Mouse (Mus musculus): ENCODE data around the gene Aldh9a1.

Gene Aldh9a1

GRCm38 (mm10) chr1:167350597-167351415 is 1.0 kb downstream of the Aldh9a1 start:
- DNase-seq (ENCODE audit: low spot score in 2 of 2), result no peak

DNA sequence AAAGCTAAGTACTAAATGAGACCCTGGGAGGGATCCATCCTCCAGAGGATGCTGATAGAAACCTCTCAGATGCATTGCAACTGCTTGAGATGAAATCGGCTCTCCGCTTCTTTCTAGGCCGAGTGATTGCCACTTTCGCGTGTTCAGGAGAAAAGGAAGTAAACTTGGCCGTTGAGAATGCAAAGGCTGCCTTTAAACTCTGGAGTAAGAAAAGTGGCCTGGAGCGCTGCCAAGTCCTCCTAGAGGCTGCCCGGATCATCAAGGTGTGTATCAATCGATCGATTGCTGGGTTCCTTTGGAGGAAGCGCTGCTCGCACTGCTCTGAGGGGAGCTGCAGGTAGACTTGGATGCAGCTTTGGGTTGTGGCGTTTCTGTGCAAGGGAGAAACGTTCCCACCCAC is 2.6 kb downstream of the Aldh9a1 start:
- DNase-seq (ENCODE audit: low spot score in 2 of 2), result no peak

- DNase-seq (ENCODE audit: low spot score in 2 of 2), result no peak
Observed at GRCm38 (mm10) chr1:167357387-167357786, 7.6 kb downstream of the Aldh9a1 start.

DNA sequence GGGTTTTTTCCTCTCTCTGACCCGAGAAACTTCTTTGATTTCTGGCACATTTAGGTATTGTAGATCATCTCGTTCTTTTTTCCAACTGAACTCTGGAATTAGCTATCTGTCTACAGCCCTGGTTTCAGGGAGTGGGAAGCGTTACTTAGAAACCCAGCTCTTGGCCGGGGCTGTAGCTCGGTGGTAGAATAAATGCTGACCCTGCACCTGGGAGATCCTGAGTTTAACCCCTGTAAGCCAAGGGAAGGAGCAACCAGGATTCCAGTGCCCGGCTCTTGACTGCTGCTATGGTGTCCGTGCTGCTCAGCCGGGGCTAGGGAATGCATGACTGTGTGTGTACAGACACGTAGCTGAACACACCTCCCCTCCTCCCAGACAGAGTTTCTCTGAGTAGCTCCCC is 8.9 kb downstream of the Aldh9a1 start:
- DNase-seq (ENCODE audit: low spot score in 2 of 2), result no peak

DNA sequence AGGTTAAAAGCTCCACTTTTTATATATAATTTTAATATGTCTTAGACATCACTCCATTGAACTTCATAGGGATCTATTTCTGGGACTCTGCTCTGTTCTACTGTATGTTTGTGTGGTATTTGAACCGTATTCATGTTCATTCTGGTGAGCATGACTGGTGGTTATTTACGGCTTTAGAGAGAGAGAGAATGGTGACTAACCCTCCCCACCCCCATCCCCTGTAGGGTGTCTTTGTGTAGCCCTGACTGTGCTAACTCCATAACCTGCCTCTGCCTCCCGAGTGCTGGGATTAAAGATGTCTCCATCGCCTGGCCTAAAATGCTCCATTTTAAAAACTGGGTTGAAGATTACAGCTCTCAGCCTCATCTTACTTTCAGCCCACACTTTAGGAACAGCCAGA is 10.5 kb downstream of the Aldh9a1 start:
- DNase-seq (ENCODE audit: low spot score in 2 of 2), result no peak

DNA sequence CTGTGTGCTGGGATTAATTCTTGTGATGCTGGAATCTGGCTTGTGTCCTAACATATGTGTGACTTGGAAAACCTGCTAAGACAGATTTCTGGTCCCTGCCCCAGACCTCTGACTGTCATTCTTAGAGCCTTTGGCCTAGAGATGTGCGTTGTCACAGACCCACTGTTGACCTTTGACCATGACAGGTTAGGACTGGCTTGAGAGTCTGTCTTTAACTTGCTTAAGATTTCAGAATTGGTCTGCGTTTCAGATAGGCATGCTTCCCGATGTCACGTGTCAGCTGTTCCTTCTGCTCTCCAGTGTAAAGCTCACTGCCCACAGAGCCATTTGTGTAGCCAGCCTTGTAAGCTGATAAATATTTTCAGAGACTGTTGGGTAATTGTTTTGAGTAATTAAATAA is 13.0 kb downstream of the Aldh9a1 start:
- no peak for DNase-seq (ENCODE audit: low spot score in 2 of 2)

DNA sequence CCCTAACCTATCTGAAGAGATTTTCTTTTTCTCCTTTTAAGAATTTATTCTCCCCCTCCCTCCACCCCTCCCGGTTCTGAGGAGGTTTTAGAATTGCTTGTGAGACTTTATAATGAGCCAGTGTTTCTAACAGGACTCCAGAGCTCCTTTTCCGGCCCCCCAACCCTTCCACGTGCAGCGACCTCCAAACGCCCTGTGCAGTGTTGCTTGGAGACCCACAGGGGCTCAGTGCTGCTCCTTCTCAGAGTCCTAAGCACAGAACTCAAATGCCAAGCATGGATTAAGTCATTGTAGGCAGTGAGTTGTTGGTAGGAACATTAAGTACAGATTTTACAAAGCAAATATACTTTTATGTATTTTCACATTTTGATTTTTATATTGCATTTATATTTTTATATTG is 13.5 kb downstream of the Aldh9a1 start:
- DNase-seq (ENCODE audit: low spot score in 2 of 2), result no peak

DNA sequence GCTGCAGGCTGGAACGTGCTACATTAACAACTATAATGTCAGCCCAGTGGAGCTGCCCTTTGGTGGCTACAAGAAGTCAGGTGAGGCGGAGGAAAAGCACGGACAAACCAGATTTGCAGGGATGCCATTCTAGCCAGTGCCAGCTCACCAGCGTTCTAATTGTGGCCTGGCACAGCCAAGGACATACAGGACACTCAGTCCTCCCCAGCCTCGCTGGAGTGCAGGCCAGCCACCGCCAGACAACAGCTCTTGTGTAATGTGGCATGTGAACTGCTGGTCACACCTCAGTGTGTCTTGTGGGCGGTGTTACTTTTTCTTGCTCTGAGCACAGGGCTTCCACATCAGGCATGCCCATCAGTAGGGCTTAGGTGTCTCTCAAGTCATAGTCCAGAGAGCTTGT is 16.0 kb downstream of the Aldh9a1 start:
- no peak for DNase-seq (ENCODE audit: low spot score in 2 of 2)

- DNase-seq (ENCODE audit: low spot score in 2 of 2), result no peak
Observed at GRCm38 (mm10) chr1:167366621-167367020, 16.8 kb downstream of the Aldh9a1 start.

- no peak for DNase-seq (ENCODE audit: low spot score in 2 of 2)
Observed at GRCm38 (mm10) chr1:167368018-167368417, 18.2 kb downstream of the Aldh9a1 start.

GRCm38 (mm10) chr1:167368513-167368912 is 18.7 kb downstream of the Aldh9a1 start:
- peak in 1 of 2 experiments; percentile 23 for DNase-seq (ENCODE audit: low spot score in 2 of 2)

GRCm38 (mm10) chr1:167369905-167370304 is 20.1 kb downstream of the Aldh9a1 start:
- peak; percentile 83 to 90 for DNase-seq (ENCODE audit: low spot score in 2 of 2)

GRCm38 (mm10) chr1:167372739-167373138 is 22.9 kb downstream of the Aldh9a1 start:
- no peak for DNase-seq (ENCODE audit: low spot score in 2 of 2)

- peak; percentile 73 to 78 for DNase-seq (ENCODE audit: low spot score in 2 of 2)
Observed at GRCm38 (mm10) chr1:167374003-167374784, 24.4 kb downstream of the Aldh9a1 start.

DNA sequence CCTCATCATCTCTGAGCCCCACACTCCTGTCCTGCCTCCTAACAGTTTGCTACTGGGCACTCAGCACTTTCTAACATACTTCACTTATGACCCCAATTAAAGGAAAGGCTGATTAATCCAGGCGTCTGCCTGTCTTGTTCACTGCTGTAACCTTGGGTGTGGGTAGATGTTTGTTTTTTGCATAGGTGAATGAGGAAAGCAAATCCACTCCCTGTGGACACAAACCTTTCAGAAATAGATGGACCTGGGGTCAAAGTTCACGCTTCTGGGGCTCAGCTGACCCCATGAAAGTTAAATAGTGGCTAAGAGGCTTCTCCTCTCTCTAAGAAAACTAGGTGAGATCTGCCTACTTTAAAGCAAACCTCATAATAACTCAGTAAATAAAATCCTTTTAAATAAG is 25.2 kb downstream of the Aldh9a1 start:
- no peak for DNase-seq (ENCODE audit: low spot score in 2 of 2)

DNA sequence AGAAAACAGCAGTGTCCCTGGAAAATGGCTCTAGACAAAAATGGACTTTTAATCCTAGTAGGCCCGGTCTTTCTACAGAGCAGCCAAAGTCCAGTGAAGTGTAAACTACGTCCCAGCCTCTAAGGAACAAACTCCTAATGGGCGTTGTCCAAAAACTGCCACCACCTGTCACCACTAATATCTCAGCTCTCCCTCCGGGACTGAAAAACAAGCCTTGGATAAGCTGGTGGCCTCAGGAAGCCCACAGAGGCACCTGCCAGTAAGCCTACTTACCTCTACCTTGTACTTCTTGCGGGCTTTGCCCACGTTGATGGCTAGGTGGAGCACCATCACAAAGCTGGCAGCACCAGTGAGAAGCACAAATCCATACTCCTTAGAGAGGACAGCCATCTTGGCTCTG is 28.2 kb downstream of the Aldh9a1 start:
- no peak for DNase-seq (ENCODE audit: low spot score in 2 of 2)

- DNase-seq (ENCODE audit: low spot score in 2 of 2), result no peak
Observed at GRCm38 (mm10) chr1:167379751-167380150, 30.0 kb downstream of the Aldh9a1 start.

DNA sequence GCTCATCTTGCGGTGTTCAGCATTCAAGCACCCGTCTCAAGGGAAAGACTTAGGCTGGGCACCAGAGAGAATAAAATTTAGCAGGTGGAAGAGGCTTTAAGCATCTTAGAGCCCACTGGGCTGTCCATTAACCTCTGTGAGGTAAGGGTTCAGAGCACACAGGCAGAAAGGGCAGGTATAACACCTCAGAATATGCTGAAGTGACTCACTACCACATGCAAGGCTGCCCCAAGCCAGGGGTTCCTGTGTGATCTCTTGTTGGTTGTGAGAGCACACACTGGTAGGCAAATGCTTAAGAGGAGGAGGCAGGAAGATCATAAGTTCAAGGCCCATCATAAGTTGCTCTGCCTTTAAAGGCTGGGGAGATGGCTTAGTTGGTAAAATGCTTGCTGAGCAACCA is 30.4 kb downstream of the Aldh9a1 start:
- no peak for DNase-seq (ENCODE audit: low spot score in 2 of 2)

DNA sequence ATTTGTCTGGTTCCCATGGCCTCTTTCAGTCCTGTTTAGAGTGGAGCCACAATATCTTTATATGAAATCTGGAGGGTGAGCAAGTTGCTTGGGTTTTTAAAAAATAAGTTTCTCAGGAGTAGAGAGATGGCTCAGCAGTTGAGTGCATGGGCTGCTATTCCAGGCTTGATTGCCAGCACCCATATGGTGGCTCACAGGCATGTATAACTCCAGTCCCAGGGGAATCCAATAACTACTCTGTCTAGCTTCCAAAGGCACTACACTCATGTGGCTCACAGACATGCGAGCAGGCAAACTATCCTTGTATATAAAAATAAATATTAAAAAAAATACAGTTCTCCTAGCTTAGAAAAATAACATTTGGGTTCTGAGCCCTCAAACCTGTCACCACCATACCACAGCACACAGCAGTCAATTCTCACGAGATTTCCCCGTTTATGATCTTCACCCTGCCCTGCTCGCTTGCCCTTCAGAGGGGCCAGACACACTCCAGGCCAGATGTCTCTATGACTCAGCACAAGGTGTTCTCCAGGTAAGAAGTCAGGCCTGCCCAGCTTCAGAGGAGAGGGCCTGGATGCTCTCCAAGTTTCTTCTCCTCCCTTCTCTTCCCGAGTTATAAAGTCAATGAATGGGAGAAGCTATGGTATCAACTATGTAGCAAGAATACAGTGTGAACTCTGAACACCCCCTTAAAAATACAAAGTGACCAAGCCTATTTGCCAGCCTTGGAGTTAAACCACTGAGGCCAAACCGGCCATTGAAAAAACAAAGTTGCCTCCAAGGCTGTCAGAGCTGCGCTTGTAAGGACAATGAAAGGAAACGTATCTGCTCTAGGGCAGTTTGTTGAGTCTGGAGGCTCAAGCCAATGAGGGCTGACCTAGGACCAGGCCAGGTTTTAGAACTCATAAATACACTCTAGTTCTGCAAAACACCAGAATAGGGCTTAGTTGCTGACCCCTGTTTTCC is 31.5 kb downstream of the Aldh9a1 start:
- no peak for DNase-seq (ENCODE audit: low spot score in 2 of 2)

DNA sequence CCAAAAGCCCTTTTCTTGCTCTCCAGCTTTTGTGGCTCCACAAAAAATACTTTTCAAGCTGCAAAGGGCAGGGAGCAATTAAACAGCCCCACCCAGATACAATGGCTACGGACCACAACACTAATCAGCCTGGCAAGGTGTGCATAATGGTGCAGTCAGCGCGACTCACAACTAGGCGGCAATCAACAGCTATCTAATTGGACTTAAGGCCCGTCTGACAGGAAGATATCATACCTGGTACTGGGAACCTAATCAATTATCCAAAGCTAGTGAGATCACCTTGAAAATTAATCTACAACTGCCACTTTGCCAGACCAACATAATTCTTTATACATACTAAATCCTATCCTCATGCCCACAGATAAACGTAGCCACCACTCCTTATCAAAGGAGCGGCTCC is 32.5 kb downstream of the Aldh9a1 start:
- no peak for DNase-seq (ENCODE audit: low spot score in 2 of 2)

GRCm38 (mm10) chr1:167382763-167383162 is 33.0 kb downstream of the Aldh9a1 start:
- no peak for DNase-seq (ENCODE audit: low spot score in 2 of 2)

GRCm38 (mm10) chr1:167383178-167383577 is 33.4 kb downstream of the Aldh9a1 start:
- no peak for DNase-seq (ENCODE audit: low spot score in 2 of 2)
